Mouse (Mus musculus) megakaryocyte progenitor cell, adult 5-6 weeks (primary cell): Measurements from ENCODE around the gene Abcg5. TPM values are rescaled to one million over a fixed set of nuclear protein-coding genes. Genes with fewer than 3 reads are reported as not detected.

ENCODE experiments used
- ATAC-seq: replicated peaks from 2 replicates; pipeline ENCODE4 v1.8.0; 2016; ENCODE audit warnings: mild to moderate bottlenecking, moderate TSS enrichment, inconsistent platforms; ENCODE audit not compliant: poor library complexity
- total RNA-seq, 2 experiments: library from RNA; stranded (forward) in 1 of 2; stranded (reverse) in 1 of 2; fragments of 157-497, 149-512 nt in 1 of 2; fragments of 200-1000 nt in 1 of 2; gene quantifications; 2 replicates each; pipeline versions ENCODE4 v1.2.3 to v1.2.4; 2015 to 2017

The Abcg5 gene
- total RNA-seq (2015) (not detected in 2 replicates), total RNA-seq (2017) (not detected in 2 replicates)

DNA sequence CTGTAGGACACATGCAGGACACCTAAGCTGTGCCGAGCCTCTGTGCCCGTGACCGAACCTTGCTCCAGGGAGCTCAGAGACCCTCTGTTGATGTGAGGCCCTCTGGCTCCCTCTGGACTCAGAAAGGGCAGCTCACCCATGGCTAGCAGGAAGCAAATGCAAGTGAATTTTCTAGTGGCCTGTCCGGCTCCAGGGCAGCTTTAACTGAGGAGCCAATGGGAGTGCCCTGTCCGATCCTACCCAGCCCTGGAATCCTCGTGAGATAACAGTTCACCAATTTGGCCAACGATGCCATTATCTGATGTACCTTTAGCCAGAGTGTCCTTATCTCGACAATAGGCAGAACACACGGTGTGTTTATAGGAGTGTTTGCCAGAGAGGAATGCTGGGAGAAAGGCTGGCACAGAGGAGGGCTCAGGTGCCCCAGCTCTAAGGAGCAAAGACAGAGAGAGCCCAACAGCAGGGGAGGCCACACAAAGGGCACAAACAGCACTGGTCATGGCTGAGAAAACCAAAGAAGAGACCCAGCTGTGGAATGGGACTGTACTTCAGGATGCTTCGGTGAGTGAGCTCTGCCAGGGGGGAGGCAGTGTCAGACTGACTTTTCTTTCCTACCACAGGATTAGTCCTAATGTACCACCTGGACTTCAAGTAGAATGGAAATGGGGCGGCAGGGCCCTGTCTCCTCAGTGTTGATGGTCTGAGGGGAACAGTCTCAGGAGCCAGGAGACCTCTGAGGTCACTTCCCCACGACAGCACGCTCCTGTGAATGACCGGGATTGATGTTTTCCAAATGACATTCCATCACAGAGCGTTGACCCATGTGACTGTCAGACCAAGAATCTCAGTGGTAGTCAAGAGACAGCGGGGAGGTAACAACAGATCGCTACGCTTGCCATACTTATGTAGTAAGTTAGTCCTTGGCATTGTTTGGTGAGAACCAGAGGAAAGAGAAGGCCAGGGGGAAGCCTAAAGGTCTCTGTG, at the start of gene Abcg5:
Gene Abcg5, minus strand, starts transcription at position 278 of the 984 bp plus-strand sequence.
- no peak for ATAC-seq

- ATAC-seq: peak; percentile 86
Observed at GRCm38 (mm10) chr17:84732612-84733011, 49.8 kb upstream of the Abcg5 start.

- ATAC-seq: no peak
Observed at GRCm38 (mm10) chr17:84731361-84731760, 48.5 kb upstream of the Abcg5 start.

DNA sequence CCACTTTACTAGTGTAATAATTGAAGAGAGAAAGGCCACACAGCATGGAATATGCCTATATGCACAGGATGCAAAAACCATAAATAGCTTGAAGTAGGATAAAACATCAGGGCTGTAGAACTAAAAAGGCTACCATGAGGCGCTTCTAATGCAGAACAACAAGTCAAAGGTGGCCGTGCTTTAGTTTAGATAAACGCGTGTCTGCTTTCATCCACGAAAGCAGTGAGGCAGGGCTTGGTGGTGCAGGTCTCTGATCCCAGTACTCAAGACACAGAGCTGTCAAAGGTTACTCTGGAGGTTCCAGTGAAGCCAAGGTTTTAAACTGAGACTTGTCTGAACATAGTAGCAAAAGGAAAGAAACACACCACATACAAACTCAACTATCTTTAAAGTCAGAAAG, 46.3 kb upstream of the Abcg5 start:
- no peak for ATAC-seq

GRCm38 (mm10) chr17:84728201-84728911, 45.5 kb upstream of the Abcg5 start:
- ATAC-seq: peak; percentile 87

DNA sequence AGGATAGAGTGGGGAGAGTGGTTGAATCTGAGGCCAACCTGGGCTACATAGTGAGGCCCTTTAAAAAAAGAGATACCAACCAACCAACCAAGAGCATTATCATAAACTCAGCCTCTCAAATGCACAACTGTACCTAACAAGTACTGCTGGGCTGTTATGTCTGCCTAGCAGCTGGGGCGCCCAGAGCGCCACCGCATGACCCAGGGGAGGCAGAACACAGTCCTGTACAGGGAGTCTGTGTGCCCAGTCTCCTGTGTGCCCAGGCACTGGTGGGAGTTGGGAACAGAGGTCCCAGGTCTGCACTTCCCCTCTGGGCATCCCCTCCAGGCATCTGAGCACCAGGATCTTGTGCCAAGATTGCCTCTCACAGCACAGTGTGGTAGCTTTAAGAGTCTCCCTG, 42.4 kb upstream of the Abcg5 start:
- no peak for ATAC-seq

DNA sequence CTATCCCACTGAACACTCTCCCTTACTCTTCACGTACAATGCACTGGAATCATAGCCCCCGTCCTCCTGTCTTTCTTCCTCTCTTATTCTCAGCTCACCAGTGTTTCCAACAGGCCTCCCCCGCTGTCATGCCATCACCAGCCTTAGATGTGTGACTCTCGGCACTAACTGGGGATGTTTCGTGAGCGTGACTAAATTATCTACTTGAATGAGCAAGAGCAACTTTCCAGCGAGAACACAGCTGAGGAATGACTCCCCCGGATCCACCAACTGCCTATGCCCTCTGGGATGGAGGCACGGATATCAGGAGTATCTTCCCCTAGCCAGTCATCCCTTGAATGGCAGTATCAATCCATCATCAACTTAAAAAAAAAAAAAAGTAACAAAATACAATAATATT, 41.2 kb upstream of the Abcg5 start:
- ATAC-seq: no peak

- ATAC-seq: 0 out of 2 replicates have a peak, but pooled peaks have one; percentile 23
Observed at GRCm38 (mm10) chr17:84719105-84719504, 36.3 kb upstream of the Abcg5 start.

DNA sequence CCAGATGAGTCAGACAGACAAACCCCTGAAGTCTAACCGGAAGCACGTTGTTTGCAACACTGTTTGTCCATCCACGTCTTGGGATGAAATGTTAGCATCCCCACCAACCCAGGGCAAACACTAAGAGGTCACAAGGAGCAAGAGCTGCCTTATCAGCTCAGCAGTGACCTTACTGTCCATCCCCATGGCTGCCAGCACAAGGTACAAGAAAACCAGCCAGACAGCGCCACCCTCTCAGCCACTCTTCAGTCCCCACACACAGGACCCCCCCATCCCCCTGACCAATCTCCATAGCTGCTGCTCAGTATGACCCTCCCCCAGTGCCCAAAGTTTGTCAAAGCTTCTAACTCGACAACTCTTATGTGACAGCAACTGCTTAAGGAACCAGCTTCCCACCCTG, 34.6 kb upstream of the Abcg5 start:
- no peak for ATAC-seq

DNA sequence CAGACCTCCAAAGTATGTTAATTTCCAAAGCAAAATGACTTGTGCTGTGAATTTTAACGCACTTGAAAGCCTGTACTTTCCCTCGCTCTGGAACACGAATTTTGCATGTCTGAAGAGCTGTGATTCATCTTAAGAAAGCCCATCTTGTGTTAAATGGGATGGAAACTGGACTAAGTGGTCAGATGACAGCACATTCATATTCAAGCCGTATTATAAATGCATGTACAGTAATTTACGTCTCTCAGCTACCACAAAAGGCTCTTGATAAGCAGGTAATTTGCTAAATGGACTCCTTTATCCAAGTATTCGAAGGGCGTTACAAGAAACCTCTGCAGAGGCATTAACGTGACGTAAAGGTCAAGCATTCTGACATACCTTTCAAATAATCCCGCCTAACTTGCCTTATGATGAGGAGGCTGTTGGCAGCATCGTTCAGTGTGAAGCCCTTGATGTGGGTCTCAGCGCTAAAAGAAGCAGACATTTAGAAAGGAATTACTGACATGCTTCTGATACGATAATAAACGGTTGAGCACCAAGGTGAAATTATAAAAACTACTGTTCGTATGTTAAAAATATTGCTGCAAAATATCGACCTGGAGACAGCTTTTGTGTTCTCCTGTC, 33.6 kb upstream of the Abcg5 start:
- ATAC-seq: no peak

- ATAC-seq: no peak
Observed at GRCm38 (mm10) chr17:84714930-84715329, 32.1 kb upstream of the Abcg5 start.

- ATAC-seq: no peak
Observed at GRCm38 (mm10) chr17:84713563-84714164, 30.9 kb upstream of the Abcg5 start.

- ATAC-seq: no peak
Observed at GRCm38 (mm10) chr17:84709403-84709851, 26.6 kb upstream of the Abcg5 start.

GRCm38 (mm10) chr17:84708818-84709217, 26.0 kb upstream of the Abcg5 start:
- no peak for ATAC-seq

DNA sequence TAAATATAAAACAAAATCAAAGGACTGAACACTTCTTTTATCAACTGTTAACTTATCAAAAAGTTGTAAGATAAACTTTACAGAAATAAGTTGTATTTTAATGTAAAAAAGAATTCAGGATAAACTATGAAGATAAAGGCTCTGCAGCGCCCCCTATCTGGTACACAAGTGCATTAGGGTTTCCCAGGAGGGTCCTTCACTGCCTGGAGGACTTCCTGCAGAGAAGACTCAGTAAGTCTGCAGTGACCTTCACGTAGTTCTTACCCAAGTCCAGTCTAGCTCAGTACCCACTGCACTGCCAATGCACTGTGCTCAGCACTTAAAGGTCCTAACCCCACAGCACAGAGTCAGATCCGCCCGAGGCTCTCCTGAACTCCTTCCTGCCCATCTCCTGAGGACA, 24.6 kb upstream of the Abcg5 start:
- peak; percentile 42; the same call in 1 of the 2 replicates for ATAC-seq

DNA sequence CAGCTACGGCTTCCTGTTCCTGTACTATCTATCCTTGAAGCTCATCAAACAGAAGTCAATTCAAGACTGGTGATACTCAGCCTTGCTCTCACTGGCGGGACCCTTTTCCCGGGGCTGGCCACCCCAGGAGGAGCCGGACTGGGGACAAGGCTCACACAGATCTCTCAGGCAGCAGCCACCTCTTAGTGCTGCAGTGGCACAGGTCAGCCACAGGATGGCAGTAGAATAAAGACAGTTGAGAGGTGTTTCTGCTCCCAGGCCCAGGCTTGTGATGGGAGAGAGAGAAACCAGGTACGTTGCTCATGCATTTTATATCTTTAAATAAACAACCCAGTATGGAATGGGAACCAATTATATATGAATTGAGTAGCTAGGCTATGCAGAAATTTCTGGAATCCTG, 15.9 kb upstream of the Abcg5 start:
- ATAC-seq: peak; percentile 93

DNA sequence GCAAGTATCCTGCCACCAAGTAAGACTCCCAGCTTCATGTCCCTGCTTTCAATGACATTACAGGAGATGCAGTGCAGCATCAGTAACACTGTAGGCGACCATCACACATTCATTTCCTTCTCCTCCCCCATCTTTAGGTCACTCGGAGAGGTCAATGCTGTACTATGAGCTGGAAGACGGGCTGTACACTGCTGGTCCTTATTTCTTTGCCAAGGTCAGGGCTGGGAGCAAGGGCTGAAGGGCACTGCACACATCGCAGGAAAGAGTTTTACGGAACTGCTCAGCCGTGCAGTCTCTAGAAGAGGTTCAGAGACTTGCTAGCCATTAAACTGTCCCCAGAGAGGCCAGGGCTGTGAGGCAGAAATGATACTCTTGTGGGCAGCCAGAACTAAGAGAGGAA, 13.7 kb upstream of the Abcg5 start:
- ATAC-seq: no peak

- ATAC-seq: no peak
Observed at GRCm38 (mm10) chr17:84693741-84694140, 10.9 kb upstream of the Abcg5 start.

DNA sequence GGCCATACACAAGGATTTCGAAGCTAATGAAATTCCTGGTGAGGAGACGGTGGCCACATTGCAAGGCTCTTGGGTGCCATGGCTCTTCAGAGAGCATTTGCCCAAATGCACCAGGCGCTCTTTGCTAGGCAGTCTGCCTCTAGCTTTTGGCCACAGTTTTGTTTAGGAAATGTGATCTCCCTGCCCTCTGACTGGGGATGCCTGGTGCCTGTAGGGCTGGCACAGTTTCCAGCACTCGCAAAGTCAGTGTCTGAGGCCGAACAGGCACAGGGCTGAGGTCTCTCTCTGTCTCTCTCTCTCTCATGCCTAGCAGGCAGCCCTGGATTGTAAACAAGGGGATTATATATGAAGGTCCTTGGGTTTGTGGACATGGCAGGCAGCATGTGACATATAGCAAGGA, 7.3 kb upstream of the Abcg5 start:
- ATAC-seq: no peak

DNA sequence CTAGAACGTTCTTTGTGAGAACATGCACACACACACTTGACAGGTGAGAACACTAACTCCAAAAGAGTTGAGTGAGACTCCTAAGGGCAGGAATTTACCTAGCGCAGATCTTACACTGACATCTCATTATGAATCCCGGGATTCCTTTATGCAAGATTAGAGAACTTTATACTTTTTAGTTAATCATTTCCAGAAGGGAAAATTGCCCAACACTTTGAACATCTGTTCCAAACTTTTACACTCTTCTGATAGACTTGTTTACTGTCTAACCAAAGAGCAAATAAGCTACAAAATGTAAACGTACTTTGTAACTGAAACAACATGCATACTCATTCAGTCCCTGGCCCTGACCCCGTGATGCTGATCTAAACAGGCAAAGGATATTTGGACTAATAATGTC, 6.5 kb upstream of the Abcg5 start:
- ATAC-seq: no peak

GRCm38 (mm10) chr17:84688834-84689233, 6.0 kb upstream of the Abcg5 start:
- ATAC-seq: no peak
